Comparison of ENCODE assay signal across 30 mouse cellular contexts in genomic region chr7:46408606-46409005, GRCm38 (mm10). TPM values are rescaled to one million over a fixed set of nuclear protein-coding genes. Genes with fewer than 3 reads are reported as not detected.
A peak's percentile ranks its signal among the peaks of the same experiment; 100 is the strongest.
DNase-seq lines count a peak whose midpoint lies in the region; ATAC-seq and TF ChIP-seq lines count a peak whose summit lies in the region.
"Had no signal": no experiment of that assay in that cellular context is flagged by ENCODE, and none has a peak within 500 bp of the region (broad histone marks: within the 10 kb centered on the region; RNA-seq: fewer than 3 reads in every experiment).

No protein-coding gene starts in this region.

- peaks cover 81% of the 10 kb centered on the region for H3K4me1 ChIP-seq in cerebellum, adult 2 months (ENCODE audit: control insufficient read depth, insufficient read depth, low read length)
- no peaks in the 10 kb centered on the region; the same call in 1 of the 2 replicates for H3K4me1 ChIP-seq in hindbrain, embryonic 16.5 days (ENCODE audit: control insufficient read depth, insufficient read depth, low read depth, low read length)
- H3K4me1 ChIP-seq in hindbrain, embryonic 11.5 days (replicated peaks; ENCODE audit: control insufficient read depth, insufficient read depth, low read length): no peaks in the 10 kb centered on the region
- peaks cover 12 to 33% of the 10 kb centered on the region in 2 experiments for H3K4me1 ChIP-seq in CH12.LX (ENCODE audit: control insufficient read depth in 1 of 2, insufficient read depth in 2 of 2)
- peaks cover 82% of the 10 kb centered on the region for H3K4me1 ChIP-seq in olfactory bulb, adult 2 months (ENCODE audit: control insufficient read depth, insufficient read depth, low read length)
- 0 out of 2 replicates have a peak, but pooled peaks cover 6% of the 10 kb centered on the region for H3K4me1 ChIP-seq in kidney, embryonic 16.5 days (ENCODE audit: insufficient read depth, low read length)
- H3K4me1 ChIP-seq: embryonic facial prominence, embryonic 13.5 days; heart, embryonic 15.5 days; limb, embryonic 13.5 days; lung, embryonic 15.5 days had no signal

- no peak for DNase-seq in cerebellum, adult 2 months
- no peak for DNase-seq in cerebellum, adult 11 months
- no peak for DNase-seq in hindbrain, embryonic 11.5 days (ENCODE audit: low spot score)
- no peak for DNase-seq in CH12.LX (ENCODE audit: extremely low read depth)
- DNase-seq in adrenal gland, postnatal 10 days: no peak
- DNase-seq: adrenal gland, adult 8-10 months; cerebellum, postnatal 10 days; heart, adult 11 months; kidney, adult 11 months; kidney, postnatal 25 days; thymus, adult 2 months; thymus, postnatal 36 days had no signal

- H3K4me2 ChIP-seq in hindbrain, embryonic 16.5 days (ENCODE audit: low read length): no peak overlapping the region
- no peak overlapping the region for H3K4me2 ChIP-seq in hindbrain, embryonic 11.5 days (replicated peaks; ENCODE audit: low read depth, low read length)
- H3K4me2 ChIP-seq in CH12.LX (ENCODE audit: insufficient read depth, low read depth, poor library complexity, severe bottlenecking): 0 out of 2 replicates have a peak overlapping the region, but pooled peaks have one; percentile 7
- H3K4me2 ChIP-seq in kidney, embryonic 16.5 days (replicated peaks; ENCODE audit: low read depth, low read length): no peak overlapping the region
- H3K4me2 ChIP-seq: embryonic facial prominence, embryonic 13.5 days; forebrain, embryonic 12.5 days; heart, embryonic 15.5 days; limb, embryonic 13.5 days; liver, embryonic 11.5 days; lung, embryonic 15.5 days; midbrain, embryonic 11.5 days; neural tube, embryonic 13.5 days had no signal

- H3K27me3 ChIP-seq in cerebellum, adult 2 months (ENCODE audit: control insufficient read depth, insufficient read depth, low read length): no peaks in the 10 kb centered on the region
- no peaks in the 10 kb centered on the region for H3K27me3 ChIP-seq in hindbrain, embryonic 16.5 days (replicated peaks; ENCODE audit: control insufficient read depth, insufficient read depth, low read length)
- no peaks in the 10 kb centered on the region for H3K27me3 ChIP-seq in hindbrain, embryonic 11.5 days (ENCODE audit: control insufficient read depth, insufficient read depth, low read length)
- H3K27me3 ChIP-seq in CH12.LX (replicated peaks): no peaks in the 10 kb centered on the region
- no peaks in the 10 kb centered on the region for H3K27me3 ChIP-seq in kidney, embryonic 16.5 days (ENCODE audit: insufficient read depth, low read length)
- H3K27me3 ChIP-seq: lung, embryonic 15.5 days had no signal

- peak overlapping the region; percentile 30 for H3K4me3 ChIP-seq in cerebellum, adult 2 months (replicated peaks; ENCODE audit: insufficient read depth, low read depth, low read length)
- no peak overlapping the region for H3K4me3 ChIP-seq in hindbrain, embryonic 16.5 days (ENCODE audit: low read length)
- H3K4me3 ChIP-seq in hindbrain, embryonic 11.5 days (ENCODE audit: low read depth, low read length): no peak overlapping the region
- no peak overlapping the region for H3K4me3 ChIP-seq in CH12.LX (replicated peaks in 1 of 3; ENCODE audit: low read depth in 2 of 3, low read length in 2 of 3, poor library complexity in 1 of 3)
- H3K4me3 ChIP-seq in olfactory bulb, adult 2 months (ENCODE audit: insufficient read depth, low read depth, low read length): no peak overlapping the region
- no peak overlapping the region for H3K4me3 ChIP-seq in kidney, embryonic 16.5 days (ENCODE audit: low read length)
- H3K4me3 ChIP-seq: embryonic facial prominence, embryonic 13.5 days; forebrain, embryonic 12.5 days; heart, embryonic 10.5 days; heart, embryonic 15.5 days; limb, embryonic 13.5 days; lung, embryonic 15.5 days; neural tube, embryonic 13.5 days had no signal

- no peak for TF ChIP-seq EP300 in CH12.LX (IDR thresholded peaks at IDR 0.05; ENCODE audit: low read length)

- WGBS in cerebellum, adult 2 months: 18% methylated on average over 9 of the region's 9 CpGs
- 86% methylated on average over 9 of the region's 9 CpGs for WGBS in hindbrain, embryonic 16.5 days
- WGBS in hindbrain, embryonic 11.5 days: 91% methylated on average over 9 of the region's 9 CpGs
- 73% methylated on average over 9 of the region's 9 CpGs for WGBS in olfactory bulb, adult 2 months
- 86% methylated on average over 9 of the region's 9 CpGs for WGBS in kidney, embryonic 16.5 days

- dilution Hi-C loops in CH12.LX (cut with MboI; ENCODE audit: extremely low pct_ligation_motif_present, extremely low pct_unique_long_range_greater_than_20kb, low sequenced_read_pairs): no loop called here

- in situ Hi-C loops in CH12.LX (cut with MboI; ENCODE audit: low pct_ligation_motif_present, low pct_unique_long_range_greater_than_20kb, low sequenced_read_pairs): loop anchor here (10.0 kb wide), 1 partner anchor 136 kb away; no protein-coding TSS in a partner anchor

- H3K36me3 ChIP-seq in hindbrain, embryonic 16.5 days (ENCODE audit: control insufficient read depth, insufficient read depth, low read length): 0 out of 2 replicates have a peak, but pooled peaks cover 4% of the 10 kb centered on the region
- no peaks in the 10 kb centered on the region for H3K36me3 ChIP-seq in hindbrain, embryonic 11.5 days (ENCODE audit: control insufficient read depth, insufficient read depth, low read length)
- H3K36me3 ChIP-seq in CH12.LX (replicated peaks in 1 of 2; ENCODE audit: control insufficient read depth in 1 of 2, insufficient read depth in 1 of 2, low read length in 1 of 2): no peaks in the 10 kb centered on the region
- H3K36me3 ChIP-seq in kidney, embryonic 16.5 days (ENCODE audit: insufficient read depth, low read length): no peaks in the 10 kb centered on the region
- H3K36me3 ChIP-seq: embryonic facial prominence, embryonic 13.5 days; forebrain, embryonic 12.5 days; G1E; heart, embryonic 10.5 days; heart, embryonic 15.5 days; limb, embryonic 13.5 days; lung, embryonic 15.5 days; neural tube, embryonic 13.5 days had no signal

- H3K27ac ChIP-seq in cerebellum, adult 2 months (ENCODE audit: insufficient read depth, low read length): peak overlapping the region; percentile 73
- H3K27ac ChIP-seq in hindbrain, embryonic 16.5 days (ENCODE audit: low read depth, low read length): no peak overlapping the region
- no peak overlapping the region for H3K27ac ChIP-seq in hindbrain, embryonic 11.5 days (ENCODE audit: low read depth, low read length)
- no peak overlapping the region for H3K27ac ChIP-seq in CH12.LX (ENCODE audit: insufficient read depth, low read depth)
- peak overlapping the region; percentile 53 for H3K27ac ChIP-seq in olfactory bulb, adult 2 months (ENCODE audit: insufficient read depth, low read depth, low read length)
- H3K27ac ChIP-seq in kidney, embryonic 16.5 days (ENCODE audit: low read length): no peak overlapping the region
- H3K27ac ChIP-seq: embryonic facial prominence, embryonic 13.5 days; forebrain, embryonic 12.5 days; heart, embryonic 10.5 days; heart, embryonic 15.5 days; limb, embryonic 13.5 days; lung, embryonic 15.5 days; neural tube, embryonic 13.5 days had no signal

- H3K9me3 ChIP-seq in hindbrain, embryonic 16.5 days (ENCODE audit: control insufficient read depth, low read length): no peaks in the 10 kb centered on the region
- no peaks in the 10 kb centered on the region for H3K9me3 ChIP-seq in hindbrain, embryonic 11.5 days (ENCODE audit: control insufficient read depth, low read length)
- no peaks in the 10 kb centered on the region for H3K9me3 ChIP-seq in CH12.LX (replicated peaks; ENCODE audit: low read length)
- H3K9me3 ChIP-seq in kidney, embryonic 16.5 days (ENCODE audit: low read length): no peaks in the 10 kb centered on the region
- H3K9me3 ChIP-seq: embryonic facial prominence, embryonic 13.5 days; forebrain, embryonic 12.5 days; G1E; heart, embryonic 10.5 days; heart, embryonic 15.5 days; limb, embryonic 13.5 days; lung, embryonic 15.5 days; neural tube, embryonic 13.5 days had no signal

- ATAC-seq in hindbrain, embryonic 16.5 days: peak; percentile 9; the same call in 1 of the 2 replicates
- ATAC-seq in hindbrain, embryonic 11.5 days (ENCODE audit: low FRiP score): no peak
- no peak for ATAC-seq in kidney, embryonic 16.5 days (ENCODE audit: low FRiP score, low TSS enrichment)

- H3K9ac ChIP-seq in hindbrain, embryonic 16.5 days (ENCODE audit: low read depth, low read length): no peak overlapping the region
- no peak overlapping the region for H3K9ac ChIP-seq in hindbrain, embryonic 11.5 days (ENCODE audit: low read depth, low read length)
- no peak overlapping the region for H3K9ac ChIP-seq in CH12.LX (ENCODE audit: insufficient read depth, low read depth)
- no peak overlapping the region for H3K9ac ChIP-seq in kidney, embryonic 16.5 days (replicated peaks; ENCODE audit: low read length)
- H3K9ac ChIP-seq: embryonic facial prominence, embryonic 13.5 days; forebrain, embryonic 12.5 days; heart, embryonic 15.5 days; limb, embryonic 13.5 days; lung, embryonic 15.5 days; neural tube, embryonic 13.5 days had no signal

- no peak for TF ChIP-seq CTCF in cerebellum, adult 2 months (IDR thresholded peaks at IDR 0.05; ENCODE audit: borderline replicate concordance, insufficient read depth, low read depth, low read length)
- no peak for TF ChIP-seq CTCF in CH12.LX (conservative IDR thresholded peaks at IDR 0.05 in 1 of 2, IDR thresholded peaks at IDR 0.05 in 1 of 2; ENCODE audit: low read depth in 2 of 2, low read length in 2 of 2)
- no peak for TF ChIP-seq CTCF in olfactory bulb, adult 2 months (IDR thresholded peaks at IDR 0.05; ENCODE audit: insufficient read depth, low read depth, low read length)

- no peak for TF ChIP-seq RAD21 in CH12.LX (IDR thresholded peaks at IDR 0.05; ENCODE audit: low read depth, low read length)

- TF ChIP-seq POLR2A in cerebellum, adult 2 months (IDR thresholded peaks at IDR 0.05; ENCODE audit: borderline replicate concordance, insufficient read depth, low read length): no peak
- TF ChIP-seq POLR2A in CH12.LX (IDR thresholded peaks at IDR 0.05; ENCODE audit: low read depth, low read length): no peak
- no peak for TF ChIP-seq POLR2A in olfactory bulb, adult 2 months (IDR thresholded peaks at IDR 0.05; ENCODE audit: insufficient read depth, low read depth, low read length)

- no peaks in the 10 kb centered on the region for H3K79me2 ChIP-seq in CH12.LX (replicated peaks; ENCODE audit: control insufficient read depth, extremely low read depth, insufficient read depth, poor library complexity, severe bottlenecking)

RNA-seq across cellular contexts. Expression of gene Kcnc1, which starts 12.3 kb away (rescaled TPM):
- polyA plus RNA-seq in cerebellum, adult 2 months (2012; rRNA removed): 325 and 338 TPM in 2 replicates
- 13.4 and 14.5 TPM in 2 replicates for polyA plus RNA-seq in hindbrain, embryonic 16.5 days (2015; fragmentation: Nextera tagmentation; extraction: Ambion mirVana)
- 1.7 and 3.1 TPM in 2 replicates for polyA plus RNA-seq in hindbrain, embryonic 11.5 days (2014; fragmentation: Nextera tagmentation; extraction: Ambion mirVana)
- total RNA-seq in CH12.LX (2012; rRNA removed) (0.04 and 0.08 TPM in 2 replicates), CH12.LX (2014; rRNA removed) (not detected in 2 replicates)
- polyA plus RNA-seq in CH12.LX (2012; ENCODE audit: insufficient read length, low read depth): 0.14 TPM in 1 of 2 replicates, not detected in the other
- 47.6 and 146 TPM in 2 replicates for polyA plus RNA-seq in olfactory bulb, adult 2 months (2012; ENCODE audit: insufficient read depth, insufficient read length, low replicate concordance, missing spikeins)
- total RNA-seq in adrenal gland, postnatal 10 days (2021): 1 to 10 TPM in 1 of 2 experiments, under 1 TPM in 1; 0.63 to 1.7 TPM
- polyA plus RNA-seq in kidney, embryonic 16.5 days (2015; fragmentation: Nextera tagmentation; extraction: Ambion mirVana): 0.04 TPM in 1 of 2 replicates, not detected in the other
- polyA plus RNA-seq: G1E; heart, embryonic 15.5 days; kidney, embryonic 14.5 days had no signal

RNA-seq across cellular contexts. Expression of gene Myod1, which starts 32.3 kb away (rescaled TPM):
- polyA plus RNA-seq in cerebellum, adult 2 months (2012; rRNA removed): 0.08 TPM in 1 of 2 replicates, not detected in the other
- polyA plus RNA-seq in hindbrain, embryonic 16.5 days (2015; fragmentation: Nextera tagmentation; extraction: Ambion mirVana): 0.19 and 1.9 TPM in 2 replicates
- 1.2 and 3.2 TPM in 2 replicates for polyA plus RNA-seq in hindbrain, embryonic 11.5 days (2014; fragmentation: Nextera tagmentation; extraction: Ambion mirVana)
- total RNA-seq in CH12.LX (2012; rRNA removed) (not detected in 2 replicates), CH12.LX (2014; rRNA removed) (not detected in 2 replicates)
- polyA plus RNA-seq in CH12.LX (2012; ENCODE audit: insufficient read length, low read depth): not detected in 2 replicates
- polyA plus RNA-seq in olfactory bulb, adult 2 months (2012; ENCODE audit: insufficient read depth, insufficient read length, low replicate concordance, missing spikeins): not detected in 2 replicates
- total RNA-seq in adrenal gland, postnatal 10 days (2021): 1 to 10 TPM in 1 of 2 experiments, under 1 TPM in 1; 0.84 to 2.7 TPM
- polyA plus RNA-seq in kidney, embryonic 16.5 days (2015; fragmentation: Nextera tagmentation; extraction: Ambion mirVana): 0.69 and 0.81 TPM in 2 replicates
- total RNA-seq: adrenal gland, adult 8-10 months; common myeloid progenitor, adult 5-6 weeks; heart, postnatal 25 days; layer of hippocampus, postnatal 25 days; megakaryocyte, adult 5-6 weeks had no signal
- polyA plus RNA-seq: G1E; midbrain, embryonic 11.5 days had no signal

Comparison
In these comparisons a context has a peak if more than half of its experiments do, and no peak if none do; other contexts are left out.
1. H3K27ac ChIP-seq: peak in cerebellum, adult 2 months (single experiment) and olfactory bulb, adult 2 months (single experiment); none in hindbrain, embryonic 16.5 days (single experiment), hindbrain, embryonic 11.5 days (single experiment), CH12.LX (single experiment) and kidney, embryonic 16.5 days (single experiment).